Mouse (Mus musculus): ENCODE data around the gene Gabpb2. TPM values are rescaled to one million over a fixed set of nuclear protein-coding genes. Genes with fewer than 3 reads are reported as not detected.
"Not testable (repeated sequence)": the region's sequence is repeated elsewhere in the genome, so short reads cannot be mapped to it uniquely, and the experiment has no call there.

Gene Gabpb2
- total RNA-seq, 4 experiments from 2014 or later, result 7.2 to 9.1 (median 7.6) TPM

DNA sequence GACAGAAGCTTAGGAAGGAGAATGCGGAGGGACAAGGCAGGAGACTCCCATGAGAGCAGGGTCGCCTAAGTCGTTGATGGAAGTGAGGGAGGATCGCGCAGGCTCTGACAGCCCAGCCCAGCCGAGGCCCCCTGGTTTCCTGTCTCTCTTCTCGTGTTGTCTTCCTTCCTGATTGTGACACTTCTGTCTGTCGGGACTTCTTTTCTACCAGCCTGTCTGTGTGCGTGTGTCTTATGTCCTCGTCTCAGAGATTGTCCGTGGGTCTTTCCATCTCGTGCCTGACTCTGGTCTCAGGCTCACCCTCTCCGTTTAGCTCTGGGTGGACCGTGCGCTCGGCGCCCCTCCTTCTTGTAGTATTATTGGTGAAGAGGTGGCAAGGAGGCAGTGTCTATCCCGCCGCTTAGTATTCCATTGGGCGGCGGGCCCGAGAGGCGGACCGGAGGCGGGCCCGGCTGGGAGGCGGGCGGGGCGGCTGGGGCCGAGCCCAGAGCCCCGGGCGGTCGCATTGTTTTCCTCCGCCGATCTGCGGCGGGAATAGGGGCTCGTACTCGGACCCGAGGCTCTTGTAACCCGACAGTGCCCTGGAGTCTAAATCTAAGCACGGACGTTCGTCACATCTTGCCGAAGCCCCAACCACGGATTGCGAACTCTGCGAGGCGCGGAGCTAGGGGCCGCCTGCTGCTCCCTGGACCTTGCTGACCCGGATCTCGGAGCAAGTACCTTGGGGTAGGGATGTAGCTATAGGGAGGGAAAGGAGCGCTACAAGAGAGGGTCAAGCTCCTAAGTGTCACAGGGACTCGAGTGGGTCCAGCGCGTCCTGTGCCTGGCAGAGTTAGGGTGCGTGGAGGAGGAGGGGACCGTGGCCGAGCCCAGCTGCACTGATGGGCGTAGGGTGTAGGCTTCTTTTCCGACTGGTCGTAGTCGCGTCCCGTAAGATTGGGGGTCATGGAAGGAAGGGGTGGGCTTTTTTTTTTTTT is 57.4 kb downstream of the Gabpb2 start, which contains the start of gene Sema6c:
Sema6c (plus strand) TSS at position 471 of the 977 bp plus-strand sequence.
- DNase-seq (ENCODE audit: low spot score in 2 of 2), result peak; percentile 83 to 86

DNA sequence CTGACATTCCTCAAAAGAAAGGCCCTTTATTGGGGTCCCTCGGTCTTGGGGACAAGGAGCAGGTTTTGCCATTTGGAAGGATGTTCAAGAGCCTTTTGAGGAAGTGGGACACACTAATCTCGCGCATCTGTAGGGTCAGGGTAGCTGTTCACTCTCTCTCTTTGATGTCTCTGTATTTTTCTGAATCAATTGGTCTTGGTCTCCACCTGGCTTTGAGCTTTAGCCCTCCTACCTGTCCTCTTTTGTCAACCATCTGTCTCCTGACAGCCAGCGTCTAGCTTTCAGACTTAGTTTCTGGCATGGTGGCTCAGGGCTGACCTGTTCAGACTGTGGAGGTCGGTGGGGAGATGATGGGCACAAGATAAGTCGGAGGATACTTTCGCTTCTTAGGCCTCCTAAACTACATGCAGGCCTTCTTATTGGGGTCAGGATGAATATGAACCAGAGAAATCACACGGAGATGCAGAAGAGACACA is 58.2 kb downstream of the Gabpb2 start:
- no peak for DNase-seq (ENCODE audit: low spot score in 2 of 2)

DNA sequence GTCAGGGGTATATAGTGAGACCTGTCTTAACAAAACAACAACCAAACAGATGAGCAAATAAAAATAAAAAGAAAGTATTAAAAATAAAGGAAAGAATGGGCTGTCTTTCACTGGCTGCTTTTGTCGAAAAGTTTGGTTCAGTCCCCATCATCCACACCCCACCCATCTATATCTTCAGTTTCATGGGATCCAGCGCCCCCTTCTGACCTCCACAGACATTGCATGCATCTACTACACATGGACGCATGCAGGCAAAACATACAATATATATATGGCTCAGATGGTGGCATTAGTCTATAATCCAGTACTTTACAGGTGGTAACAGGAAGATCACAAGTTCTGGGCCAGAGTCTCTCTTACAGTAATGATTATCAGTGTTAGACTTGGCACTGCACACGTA is 63.8 kb downstream of the Gabpb2 start:
- no peak for DNase-seq (ENCODE audit: low spot score in 2 of 2)

DNA sequence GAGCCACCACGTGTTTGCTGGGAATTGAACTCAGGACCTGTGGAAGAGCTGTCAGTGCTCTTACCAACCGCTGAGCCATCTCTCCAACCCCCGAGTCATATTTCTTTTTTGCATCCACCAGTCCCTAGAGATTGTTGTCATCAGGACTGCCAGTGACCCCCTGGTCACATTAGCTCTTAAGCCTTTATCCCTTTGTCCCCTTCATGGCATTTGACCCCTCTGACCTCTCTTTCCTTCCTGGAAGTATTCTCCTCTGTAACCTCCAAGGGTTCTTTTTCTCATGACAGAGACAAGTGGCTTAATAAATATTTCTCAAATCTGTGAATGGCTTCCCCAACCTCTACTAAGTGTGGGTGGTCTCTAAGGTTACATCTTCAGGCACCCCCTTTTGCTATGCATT is 69.8 kb downstream of the Gabpb2 start:
- no peak for DNase-seq (ENCODE audit: low spot score in 2 of 2)

DNA sequence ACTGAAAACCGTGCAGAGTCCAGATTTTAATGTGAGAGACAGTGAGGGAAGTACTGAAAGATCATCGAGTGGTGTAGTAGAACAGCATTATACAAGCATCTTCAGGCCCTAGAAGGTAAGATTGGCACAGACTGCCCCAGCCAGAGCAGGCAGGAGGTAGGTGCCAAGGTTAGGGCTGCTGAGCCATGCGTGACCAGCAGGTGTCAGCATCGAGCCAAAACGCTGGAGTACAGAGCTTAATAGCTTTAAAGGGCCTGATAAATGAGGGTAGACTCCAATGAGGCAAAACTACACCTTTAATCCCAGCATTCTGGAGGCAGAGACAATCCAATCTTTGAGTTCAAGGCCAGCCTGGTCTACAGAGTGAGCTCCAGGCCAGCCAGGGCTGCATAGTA is 75.1 kb downstream of the Gabpb2 start:
- DNase-seq (ENCODE audit: low spot score in 2 of 2), result peak; percentile 82 to 84

DNA sequence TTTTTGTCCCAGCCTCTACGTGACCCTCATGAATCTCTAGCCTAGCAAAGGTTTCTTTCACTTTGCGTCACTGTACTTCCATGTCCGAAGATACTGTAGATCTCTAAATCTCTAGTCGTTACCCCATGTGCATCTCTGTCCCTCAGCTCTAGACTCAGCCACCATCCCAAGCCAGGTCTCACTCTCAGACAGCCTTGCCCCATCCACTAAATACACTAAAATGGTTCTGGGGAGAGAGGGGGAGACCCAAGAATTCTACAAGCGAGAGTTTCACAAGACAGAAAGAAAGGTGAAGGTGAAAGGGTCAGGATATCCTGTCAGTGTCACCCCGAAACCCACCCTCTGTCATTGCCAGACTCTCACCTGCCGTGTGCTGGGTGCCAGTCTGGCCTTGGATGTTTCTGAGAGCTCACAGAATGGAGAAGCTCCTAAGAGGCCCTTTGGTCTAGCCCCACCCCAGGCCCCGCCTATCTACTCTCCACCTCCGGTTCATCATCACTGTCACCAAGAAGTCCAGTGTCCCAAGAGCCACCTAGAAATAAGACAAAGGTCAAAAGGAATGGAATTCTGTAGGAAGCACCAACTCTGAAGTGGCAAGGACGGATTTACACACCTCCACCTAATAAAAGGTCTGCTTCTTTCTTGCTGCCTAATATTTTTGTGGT is 75.6 kb downstream of the Gabpb2 start, which contains the start of gene Tnfaip8l2:
Tnfaip8l2 (minus strand) TSS at position 409 of the 665 bp plus-strand sequence.
- DNase-seq (ENCODE audit: low spot score in 2 of 2), result no peak

DNA sequence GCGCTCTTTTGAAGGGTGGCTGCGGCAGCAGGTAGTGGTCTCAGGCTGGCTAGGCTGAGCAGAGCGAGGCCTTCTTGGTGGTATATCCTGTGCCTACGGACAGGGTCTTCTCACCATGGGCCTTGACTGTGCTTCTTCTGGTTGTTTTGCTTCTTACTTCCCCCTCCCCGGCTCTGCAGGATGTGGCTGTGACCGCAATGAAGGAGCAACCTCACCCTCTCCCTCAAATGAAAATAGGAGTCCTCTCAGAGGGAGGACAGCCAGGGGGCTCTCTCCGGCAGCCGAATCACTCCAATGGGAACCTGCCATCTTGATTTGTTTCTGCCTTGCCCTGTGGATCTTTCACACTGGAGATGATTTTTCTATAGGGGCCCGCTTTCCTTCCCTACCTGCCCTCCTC is 76.2 kb downstream of the Gabpb2 start:
- no peak for DNase-seq (ENCODE audit: low spot score in 2 of 2)

DNA sequence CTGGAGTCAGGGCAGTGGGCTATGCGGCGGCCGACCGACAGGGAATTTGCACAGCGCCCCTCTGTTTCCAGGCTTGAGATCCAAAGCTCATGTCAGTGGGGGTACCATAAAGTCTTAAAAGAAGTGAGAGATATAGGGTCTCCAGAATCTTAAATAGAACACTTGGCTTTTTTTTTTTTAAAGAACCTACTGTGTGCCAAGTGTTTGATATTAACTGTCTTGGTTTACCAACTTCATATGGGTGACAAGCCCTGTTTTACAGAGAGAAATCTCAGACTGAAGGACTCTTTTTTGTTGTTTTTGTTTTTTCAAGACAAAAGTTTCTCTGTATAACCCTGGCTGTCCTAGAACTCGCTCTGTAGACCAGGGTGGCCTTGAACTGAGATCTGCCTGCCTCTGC is 76.9 kb downstream of the Gabpb2 start:
- no peak for DNase-seq (ENCODE audit: low spot score in 2 of 2)

DNA sequence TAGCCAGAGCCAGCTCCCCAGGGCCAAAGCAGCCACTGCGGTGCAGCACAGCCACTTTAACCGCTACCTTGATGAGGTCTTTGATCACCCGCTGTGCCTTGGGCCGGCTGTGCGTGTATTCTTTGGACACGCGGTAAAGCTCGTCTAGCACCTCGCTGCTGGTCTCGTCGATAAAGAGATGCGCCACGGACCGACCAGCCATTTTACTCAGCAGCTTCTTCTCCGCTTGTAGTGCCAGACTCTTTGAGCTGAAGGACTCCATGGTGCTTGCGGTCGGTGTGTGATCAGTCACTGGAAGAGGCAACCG is 77.5 kb downstream of the Gabpb2 start:
- no peak for DNase-seq (ENCODE audit: low spot score in 2 of 2)

DNA sequence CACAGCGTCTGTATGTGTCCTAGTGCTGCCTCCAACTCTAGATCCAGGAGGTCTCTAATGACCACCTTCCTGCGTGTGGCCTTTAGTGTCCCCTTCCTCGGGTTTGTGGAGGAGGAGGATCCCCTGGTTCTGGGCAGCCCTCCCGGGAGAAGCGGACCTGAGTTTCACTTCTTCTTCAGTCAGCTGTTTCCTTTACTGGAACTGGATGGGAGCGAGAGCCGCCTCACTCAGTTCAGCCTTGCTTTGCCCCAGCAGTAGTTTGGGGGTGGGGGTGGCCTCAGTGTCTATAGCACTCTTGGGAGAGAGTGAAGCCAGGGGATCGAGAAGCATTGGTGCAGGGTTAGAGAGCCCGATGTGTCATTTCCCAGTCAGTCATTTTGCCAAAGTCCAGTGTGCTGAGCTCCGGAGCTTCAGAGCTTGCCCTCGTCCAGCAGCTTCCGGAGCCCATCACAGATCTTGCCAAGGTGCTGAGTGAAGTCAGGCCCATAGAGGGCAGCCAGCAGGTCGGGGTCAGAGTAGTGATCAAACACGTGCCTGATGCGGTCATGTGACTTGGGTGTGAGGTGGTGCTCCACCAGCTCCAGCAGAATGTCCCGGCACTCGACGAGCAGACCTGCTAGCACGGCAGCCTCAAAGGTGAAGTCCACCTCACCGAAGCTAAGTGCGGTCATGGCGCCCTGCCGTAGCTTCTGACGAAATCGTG is 78.0 kb downstream of the Gabpb2 start:
- no peak for DNase-seq (ENCODE audit: low spot score in 2 of 2)

DNA sequence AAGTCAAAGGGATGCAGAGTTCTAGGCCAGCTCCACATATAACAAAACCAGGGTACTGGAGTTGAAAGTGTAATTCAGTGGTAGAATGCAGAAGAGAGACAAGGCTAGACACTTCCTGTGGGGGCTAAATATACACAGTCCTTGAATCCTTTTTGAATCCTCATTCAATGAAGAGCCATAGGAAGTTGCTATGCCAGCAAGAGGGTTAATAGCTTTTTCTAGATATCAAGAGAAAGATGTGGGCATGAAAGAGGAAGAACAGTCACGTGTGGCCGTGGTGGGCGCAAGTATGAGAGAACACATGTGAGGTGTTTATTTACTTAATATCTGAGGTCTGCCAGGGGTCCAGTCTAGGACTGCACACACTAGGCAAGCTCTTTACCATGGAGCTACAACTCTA is 81.4 kb downstream of the Gabpb2 start:
- DNase-seq (ENCODE audit: low spot score in 2 of 2), result no peak

DNA sequence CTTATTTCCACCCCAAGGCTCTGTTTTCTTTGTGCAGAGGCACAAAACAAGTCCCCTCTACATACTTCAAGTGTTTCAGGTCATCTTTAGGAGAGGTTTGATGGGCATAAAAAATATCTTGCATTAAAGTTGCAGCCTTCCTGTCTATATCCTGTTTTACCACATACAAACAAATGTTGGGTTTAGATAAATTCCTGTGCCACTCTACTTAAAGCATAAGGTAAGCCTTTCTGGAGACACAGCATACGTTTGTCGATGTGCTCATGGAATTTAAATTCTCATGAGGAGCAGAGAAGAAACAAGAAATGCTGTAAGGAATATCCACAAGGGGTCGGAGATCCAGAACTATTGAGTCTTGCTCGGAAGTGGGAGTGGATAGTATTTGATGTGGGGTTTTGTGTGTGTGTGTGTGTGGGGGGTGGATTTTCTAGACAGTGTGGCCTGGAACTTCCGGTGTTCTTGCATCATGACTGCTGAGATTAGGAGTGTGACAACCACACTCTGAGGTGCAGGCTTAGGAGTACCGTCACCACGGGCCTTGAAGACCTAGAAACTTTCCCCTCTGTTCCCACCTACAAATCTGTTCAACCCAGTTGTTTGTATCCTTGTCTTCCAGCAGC is 82.2 kb downstream of the Gabpb2 start:
- DNase-seq (ENCODE audit: low spot score in 2 of 2), result no peak

DNA sequence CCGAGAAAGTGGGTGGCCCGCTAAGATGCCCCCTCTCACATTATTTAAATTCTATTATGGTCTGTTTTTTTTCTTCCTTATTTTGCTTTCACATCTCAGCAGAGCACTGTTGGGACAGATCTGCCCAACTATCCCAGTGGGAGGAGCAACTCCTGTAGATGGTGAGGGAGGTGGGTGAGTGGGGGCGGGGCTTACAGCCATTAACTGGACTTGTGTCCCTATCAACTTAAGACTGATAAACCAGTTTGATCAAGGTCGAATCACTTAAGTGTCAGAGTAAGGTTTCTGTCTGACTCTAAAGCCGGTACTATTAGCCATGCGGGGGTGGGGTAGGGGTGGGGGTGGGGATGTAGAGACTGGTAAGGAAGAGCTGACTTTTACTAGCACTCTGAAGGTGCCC is 82.7 kb downstream of the Gabpb2 start:
- DNase-seq (ENCODE audit: low spot score in 2 of 2), result peak in 1 of 2 experiments; percentile 61

DNA sequence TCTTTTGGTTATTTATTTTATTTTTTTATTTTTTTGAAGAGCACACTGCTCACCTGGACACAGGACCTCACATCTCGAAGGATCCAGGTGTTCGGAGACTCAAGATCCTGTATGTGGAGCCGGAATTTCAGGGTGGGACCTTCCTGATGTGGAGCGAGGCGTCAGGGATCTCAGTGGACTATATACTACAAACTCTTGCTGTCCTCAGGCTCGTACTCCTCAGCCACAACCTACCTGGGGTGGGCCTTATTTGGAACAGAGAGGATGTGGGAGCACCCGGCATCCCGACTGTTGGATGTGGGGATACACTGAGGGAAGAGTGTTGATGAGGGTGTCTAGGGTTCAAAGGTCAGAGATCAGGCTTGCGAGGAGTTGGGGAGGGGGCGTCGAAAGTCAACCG is 83.6 kb downstream of the Gabpb2 start:
- DNase-seq (ENCODE audit: low spot score in 2 of 2), result not testable (repeated sequence)

DNA sequence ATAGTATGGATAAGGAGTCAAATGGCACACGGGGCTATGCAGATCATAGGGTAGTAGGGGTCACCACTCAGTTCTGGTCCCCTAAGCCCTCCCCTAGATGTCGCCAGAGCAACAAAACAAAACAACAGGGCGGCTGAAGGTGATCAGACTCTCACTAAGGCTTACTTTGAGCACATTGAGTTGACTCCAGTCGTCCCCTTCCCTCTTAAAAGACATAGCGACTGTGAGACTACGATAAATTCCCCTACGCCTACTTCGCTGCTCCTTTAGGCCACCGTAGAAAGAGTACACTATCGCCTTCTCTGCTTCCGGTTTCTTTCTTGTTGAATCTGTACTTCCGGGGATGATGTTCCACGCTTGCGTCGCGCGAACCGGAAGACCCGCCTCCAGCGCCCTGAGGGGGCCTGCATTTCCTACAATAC is 84.0 kb downstream of the Gabpb2 start, which contains the start of the genes Scnm1 and Lysmd1:
Scnm1 (minus strand) TSS at position 332 of the 422 bp plus-strand sequence.
Lysmd1 (plus strand) TSS at position 409 of the 422 bp plus-strand sequence.
- DNase-seq (ENCODE audit: low spot score in 2 of 2), result peak; percentile 87 to 88

DNA sequence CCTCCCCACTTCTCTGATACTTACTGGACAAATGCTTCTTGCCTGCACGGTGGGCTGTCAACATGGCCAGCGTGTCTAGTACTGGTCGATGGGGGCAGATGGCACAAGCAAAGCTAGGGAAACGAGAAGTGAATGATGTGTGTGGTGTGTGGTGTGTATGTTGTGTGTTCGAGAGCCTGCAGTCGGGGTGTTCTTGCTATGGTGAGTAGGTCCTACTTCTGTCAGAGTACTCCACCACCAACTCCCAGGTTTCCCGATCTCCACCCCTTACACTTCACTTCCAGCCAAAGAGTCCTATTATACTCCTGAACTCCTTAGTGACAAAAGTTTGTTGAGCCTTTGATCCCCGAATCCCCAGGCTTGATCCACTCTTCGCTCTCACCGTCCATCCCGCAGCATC is 84.5 kb downstream of the Gabpb2 start:
- DNase-seq (ENCODE audit: low spot score in 2 of 2), result no peak

DNA sequence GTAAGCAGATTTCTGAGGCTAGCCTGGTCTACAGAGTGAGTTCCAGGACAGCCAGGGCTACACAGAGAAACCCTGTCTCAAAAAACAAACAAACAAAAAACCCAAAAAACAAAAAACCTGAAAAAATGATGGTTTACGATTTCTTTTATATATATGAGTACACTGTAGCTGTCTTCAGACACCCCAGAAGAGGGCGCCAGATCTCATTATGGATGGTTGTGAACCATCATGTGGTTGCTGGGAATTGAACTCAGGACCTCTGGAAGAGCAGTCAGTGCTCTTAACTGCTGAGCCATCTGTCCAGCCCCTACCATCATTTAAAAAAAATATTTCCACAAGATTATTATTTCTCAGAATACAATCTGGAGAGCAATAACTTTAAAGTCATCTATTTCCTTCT is 85.3 kb downstream of the Gabpb2 start:
- not testable (repeated sequence) for DNase-seq (ENCODE audit: low spot score in 2 of 2)
